Mouse (Mus musculus): ENCODE data around the gene Drd1.

- TF ChIP-seq CTCF (IDR thresholded peaks at IDR 0.05; ENCODE audit: low read depth) = no peak
- no peak for TF ChIP-seq EP300 (IDR thresholded peaks at IDR 0.05; ENCODE audit: low read depth)
Observed at GRCm38 (mm10) chr13:54033653-54034052, 21.9 kb downstream of the Drd1 start.
